In the genomic region with DNA sequence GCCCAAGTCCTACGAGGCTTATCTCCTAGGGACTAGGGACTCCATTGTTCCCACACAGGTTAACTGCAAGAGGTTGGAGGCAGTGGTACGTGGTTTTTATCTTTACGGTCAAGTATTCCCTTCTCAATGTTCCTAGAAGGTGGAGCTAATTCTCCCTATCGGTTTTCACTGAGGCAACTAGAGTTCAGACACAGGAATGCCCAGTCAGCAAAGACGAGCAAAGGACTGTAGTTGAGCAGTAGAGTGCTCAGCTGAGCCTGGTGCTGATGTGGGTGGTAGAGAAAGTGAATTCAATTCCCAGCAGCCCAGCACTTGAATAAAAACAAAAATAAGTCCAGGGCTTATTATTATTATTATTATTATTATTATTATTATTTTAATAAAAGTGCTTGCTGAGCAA, we compare ENCODE assay signal across 30 mouse cellular contexts. TPM values are rescaled to one million over a fixed set of nuclear protein-coding genes. Genes with fewer than 3 reads are reported as not detected.
"Had no signal": no experiment of that assay in that cellular context is flagged by ENCODE, and none has a peak within 500 bp of the region (broad histone marks: within the 10 kb centered on the region; RNA-seq: fewer than 3 reads in every experiment).

No protein-coding gene starts in this region.

- DNase-seq: gastrocnemius, postnatal 14 days; gastrocnemius, postnatal 36 days; heart, adult 11 months; heart, adult 2 months; heart, postnatal 14 days; heart, postnatal 4 days; kidney, adult 18-20 months; kidney, adult 8-10 months; kidney, postnatal 10 days; kidney, postnatal 25 days; kidney, postnatal 4 days; liver had no signal

- H3K4me2 ChIP-seq: heart, embryonic 11.5 days; heart, embryonic 13.5 days; heart, embryonic 15.5 days; hindbrain, embryonic 12.5 days; hindbrain, embryonic 14.5 days; intestine, embryonic 15.5 days; limb, embryonic 12.5 days; liver, embryonic 11.5 days had no signal

- H3K9ac ChIP-seq: heart, embryonic 13.5 days; heart, embryonic 15.5 days; hindbrain, embryonic 12.5 days; hindbrain, embryonic 14.5 days; intestine, embryonic 15.5 days; limb, embryonic 12.5 days had no signal

- H3K27ac ChIP-seq: heart, adult 2 months; heart, embryonic 13.5 days; heart, embryonic 15.5 days; hindbrain, embryonic 10.5 days; hindbrain, embryonic 12.5 days; hindbrain, embryonic 14.5 days; intestine, embryonic 15.5 days; layer of hippocampus, adult 2 months; left cerebral cortex, adult 2 months; limb, embryonic 10.5 days; limb, embryonic 12.5 days had no signal

- H3K36me3 ChIP-seq: heart, embryonic 13.5 days; heart, embryonic 15.5 days; hindbrain, embryonic 10.5 days; hindbrain, embryonic 12.5 days; intestine, embryonic 15.5 days; limb, embryonic 10.5 days; limb, embryonic 12.5 days had no signal

- H3K4me3 ChIP-seq: heart, adult 2 months; heart, embryonic 13.5 days; heart, embryonic 15.5 days; hindbrain, embryonic 10.5 days; hindbrain, embryonic 12.5 days; intestine, embryonic 15.5 days; layer of hippocampus, adult 2 months; left cerebral cortex, adult 2 months; limb, embryonic 10.5 days; limb, embryonic 12.5 days had no signal

- ATAC-seq: hindbrain, embryonic 16.5 days; inflammation-experienced regulatory T-cells, adult 6 months; intestine, postnatal 0 days had no signal

- H3K9me3 ChIP-seq: heart, embryonic 13.5 days; heart, embryonic 15.5 days; hindbrain, embryonic 10.5 days; intestine, embryonic 15.5 days; limb, embryonic 10.5 days had no signal

RNA-seq across cellular contexts. Expression of a gene that starts 17.6 kb away (rescaled TPM):
- total RNA-seq: gastrocnemius, adult 8-10 months; heart, adult 2 months; heart, postnatal 14 days; heart, postnatal 4 days had no signal
- polyA plus RNA-seq: gonadal fat pad, adult 2 months; heart, adult 2 months; heart, postnatal 0 days; inflammation-experienced regulatory T-cells, adult 6 months had no signal
